Mouse (Mus musculus): ENCODE results near the gene Tmeff2. TPM values are rescaled to one million over a fixed set of nuclear protein-coding genes. Genes with fewer than 3 reads are reported as not detected.
A peak's percentile ranks its signal among the peaks of the same experiment; 100 is the strongest.
"Not testable (repeated sequence)": the region's sequence is repeated elsewhere in the genome, so short reads cannot be mapped to it uniquely, and the experiment has no call there.

The Tmeff2 gene
- polyA plus RNA-seq (2015; fragmentation: Nextera tagmentation; extraction: Ambion mirVana): 1.1 and 1.7 TPM in 2 replicates

GRCm38 (mm10) chr1:50900386-50900785, at the start of gene Tmeff2:
TSS of gene Tmeff2 (plus strand) at chr1:50900647.
- not testable (repeated sequence) for H3K4me1 ChIP-seq; H3K9me3 ChIP-seq; ATAC-seq (ENCODE audit: extremely low read depth, insufficient number of reproducible peaks, low FRiP score, low TSS enrichment); H3K36me3 ChIP-seq; H3K27me3 ChIP-seq (replicated peaks); H3K4me3 ChIP-seq; H3K4me2 ChIP-seq; H3K9ac ChIP-seq; H3K27ac ChIP-seq (replicated peaks)
- 76% methylated on average over 9 of the region's 9 CpGs for WGBS

- 76% methylated on average over 2 of the region's 2 CpGs for WGBS
- H3K4me1 ChIP-seq: no peaks in the 10 kb centered on the region
These were observed 38.9 kb upstream of the Tmeff2 start for GRCm38 (mm10) chr1:50861515-50861914.

GRCm38 (mm10) chr1:50897696-50898095, 2.8 kb upstream of the Tmeff2 start:
- Histone ChIP-seq H3K27me3 (replicated peaks) (no peaks in the 10 kb centered on the region), H3K27ac (replicated peaks) (no peak overlapping the region), H3K9me3 (peaks cover 5% of the 10 kb centered on the region; the same call in 1 of the 2 replicates), H3K36me3 (no peaks in the 10 kb centered on the region), H3K4me2 (no peak overlapping the region), H3K4me3 (no peak overlapping the region), H3K9ac (no peak overlapping the region), H3K4me1 (no peaks in the 10 kb centered on the region)
- no peak for ATAC-seq (ENCODE audit: extremely low read depth, insufficient number of reproducible peaks, low FRiP score, low TSS enrichment)
- 81% methylated on average over 6 of the region's 6 CpGs for WGBS

More at GRCm38 (mm10) chr1:50861515-50861914, 38.9 kb upstream of the Tmeff2 start:
- H3K27me3 ChIP-seq (replicated peaks): no peaks in the 10 kb centered on the region
- H3K36me3 ChIP-seq: no peaks in the 10 kb centered on the region
- no peaks in the 10 kb centered on the region for H3K9me3 ChIP-seq
- ATAC-seq (ENCODE audit: extremely low read depth, insufficient number of reproducible peaks, low FRiP score, low TSS enrichment): no peak
- H3K9ac ChIP-seq: no peak overlapping the region
- no peak overlapping the region for H3K4me3 ChIP-seq
- no peak overlapping the region for H3K4me2 ChIP-seq
- H3K27ac ChIP-seq (replicated peaks): no peak overlapping the region

- 47% methylated on average over 5 of the region's 5 CpGs for WGBS
- ATAC-seq (ENCODE audit: extremely low read depth, insufficient number of reproducible peaks, low FRiP score, low TSS enrichment): no peak
- Histone ChIP-seq H3K27ac (replicated peaks) (no peak overlapping the region), H3K4me2 (peak overlapping the region; percentile 100), H3K9ac (no peak overlapping the region), H3K9me3 (no peaks in the 10 kb centered on the region), H3K36me3 (no peaks in the 10 kb centered on the region), H3K4me1 (peaks cover 23% of the 10 kb centered on the region), H3K4me3 (peak overlapping the region; percentile 67; the same call in 1 of the 2 replicates), H3K27me3 (replicated peaks) (peaks cover 48% of the 10 kb centered on the region)
These were observed 24.4 kb downstream of the Tmeff2 start for GRCm38 (mm10) chr1:50924838-50925355.

- 13% methylated on average over 13 of the region's 13 CpGs for WGBS
- H3K27ac ChIP-seq (replicated peaks): no peak overlapping the region
- ATAC-seq (ENCODE audit: extremely low read depth, insufficient number of reproducible peaks, low FRiP score, low TSS enrichment): no peak
- H3K36me3 ChIP-seq: no peaks in the 10 kb centered on the region
- H3K4me1 ChIP-seq: peaks cover 23% of the 10 kb centered on the region
- no peaks in the 10 kb centered on the region for H3K9me3 ChIP-seq
- no peak overlapping the region for H3K9ac ChIP-seq
- H3K4me3 ChIP-seq: peak overlapping the region; percentile 67
- H3K27me3 ChIP-seq (replicated peaks): peaks cover 49% of the 10 kb centered on the region
- H3K4me2 ChIP-seq: peak overlapping the region; percentile 100
These were observed 25.0 kb downstream of the Tmeff2 start for GRCm38 (mm10) chr1:50925356-50925921.

GRCm38 (mm10) chr1:50926374-50927060, 26.1 kb downstream of the Tmeff2 start:
- H3K9me3 ChIP-seq: no peaks in the 10 kb centered on the region
- no peaks in the 10 kb centered on the region for H3K36me3 ChIP-seq
- peak overlapping the region; percentile 67 for H3K4me3 ChIP-seq
- H3K27me3 ChIP-seq (replicated peaks): peaks cover 52% of the 10 kb centered on the region
- 0 out of 2 replicates have a peak, but pooled peaks have one; percentile 23 for ATAC-seq (ENCODE audit: extremely low read depth, insufficient number of reproducible peaks, low FRiP score, low TSS enrichment)
- WGBS: 3% methylated on average over 23 of the region's 23 CpGs
- peak overlapping the region; percentile 100 for H3K4me2 ChIP-seq
- no peak overlapping the region for H3K27ac ChIP-seq (replicated peaks)
- peaks cover 23% of the 10 kb centered on the region for H3K4me1 ChIP-seq
- H3K9ac ChIP-seq: peak overlapping the region; percentile 77

GRCm38 (mm10) chr1:50927077-50927611, 26.7 kb downstream of the Tmeff2 start:
- H3K9me3 ChIP-seq: no peaks in the 10 kb centered on the region
- H3K4me1 ChIP-seq: peaks cover 23% of the 10 kb centered on the region
- H3K36me3 ChIP-seq: no peaks in the 10 kb centered on the region
- WGBS: 0% methylated on average over 37 of the region's 37 CpGs
- peaks cover 52% of the 10 kb centered on the region for H3K27me3 ChIP-seq (replicated peaks)
- peak overlapping the region; percentile 77 for H3K9ac ChIP-seq
- peak overlapping the region; percentile 67 for H3K4me3 ChIP-seq
- peak overlapping the region; percentile 100 for H3K4me2 ChIP-seq
- ATAC-seq (ENCODE audit: extremely low read depth, insufficient number of reproducible peaks, low FRiP score, low TSS enrichment): peak; percentile 74; the same call in 1 of the 2 replicates
- no peak overlapping the region for H3K27ac ChIP-seq (replicated peaks)

- peak overlapping the region; percentile 100 for H3K4me2 ChIP-seq
- H3K9me3 ChIP-seq: no peaks in the 10 kb centered on the region
- no peak overlapping the region for H3K27ac ChIP-seq (replicated peaks)
- peaks cover 47% of the 10 kb centered on the region for H3K27me3 ChIP-seq (replicated peaks)
- no peaks in the 10 kb centered on the region for H3K36me3 ChIP-seq
- peak overlapping the region; percentile 77 for H3K9ac ChIP-seq
- H3K4me1 ChIP-seq: peaks cover 23% of the 10 kb centered on the region
- H3K4me3 ChIP-seq: peak overlapping the region; percentile 67
- under 1% methylated on average over 35 of the region's 35 CpGs for WGBS
- no peak; the same call in 1 of the 2 replicates for ATAC-seq (ENCODE audit: extremely low read depth, insufficient number of reproducible peaks, low FRiP score, low TSS enrichment)
These were observed 27.3 kb downstream of the Tmeff2 start for GRCm38 (mm10) chr1:50927679-50928187.

GRCm38 (mm10) chr1:50928776-50929175, 28.3 kb downstream of the Tmeff2 start:
- WGBS: 24% methylated on average over 3 of the region's 3 CpGs
- no peaks in the 10 kb centered on the region for H3K9me3 ChIP-seq
- no peaks in the 10 kb centered on the region for H3K36me3 ChIP-seq
- no peak overlapping the region for H3K4me3 ChIP-seq
- H3K27me3 ChIP-seq (replicated peaks): peaks cover 42% of the 10 kb centered on the region
- peaks cover 23% of the 10 kb centered on the region for H3K4me1 ChIP-seq
- H3K4me2 ChIP-seq: peak overlapping the region; percentile 100; the same call in 1 of the 2 replicates
- no peak for ATAC-seq (ENCODE audit: extremely low read depth, insufficient number of reproducible peaks, low FRiP score, low TSS enrichment)
- no peak overlapping the region for H3K9ac ChIP-seq
- H3K27ac ChIP-seq (replicated peaks): no peak overlapping the region

GRCm38 (mm10) chr1:50935076-50935475, 34.6 kb downstream of the Tmeff2 start:
- no peaks in the 10 kb centered on the region for H3K36me3 ChIP-seq
- WGBS: 58% methylated on average over 2 of the region's 2 CpGs
- no peak for ATAC-seq (ENCODE audit: extremely low read depth, insufficient number of reproducible peaks, low FRiP score, low TSS enrichment)
- H3K9ac ChIP-seq: no peak overlapping the region
- H3K4me2 ChIP-seq: no peak overlapping the region
- H3K4me1 ChIP-seq: no peaks in the 10 kb centered on the region
- H3K4me3 ChIP-seq: no peak overlapping the region
- H3K27ac ChIP-seq (replicated peaks): no peak overlapping the region
- no peaks in the 10 kb centered on the region for H3K9me3 ChIP-seq
- peaks cover 4% of the 10 kb centered on the region; the same call in 1 of the 2 replicates for H3K27me3 ChIP-seq (replicated peaks)

- H3K4me3 ChIP-seq: no peak overlapping the region
- H3K4me1 ChIP-seq: no peaks in the 10 kb centered on the region
- peaks cover 2% of the 10 kb centered on the region; the same call in 1 of the 2 replicates for H3K27me3 ChIP-seq (replicated peaks)
- H3K4me2 ChIP-seq: no peak overlapping the region
- no peaks in the 10 kb centered on the region for H3K9me3 ChIP-seq
- no peak overlapping the region for H3K9ac ChIP-seq
- ATAC-seq (ENCODE audit: extremely low read depth, insufficient number of reproducible peaks, low FRiP score, low TSS enrichment): no peak
- no peaks in the 10 kb centered on the region for H3K36me3 ChIP-seq
- WGBS: 55% methylated on average over 2 of the region's 2 CpGs
- no peak overlapping the region for H3K27ac ChIP-seq (replicated peaks)
These were observed 35.0 kb downstream of the Tmeff2 start for GRCm38 (mm10) chr1:50935484-50935883.

Data from heart, embryonic 13.5 days (tissue).